Mouse (Mus musculus): ENCODE measurements around the gene 2200002D01Rik. TPM values are rescaled to one million over a fixed set of nuclear protein-coding genes. Genes with fewer than 3 reads are reported as not detected.

2200002D01Rik gene
- total and polyA plus RNA-seq, 2 experiments, result 6.9 to 7.4 TPM

GRCm38 (mm10) chr7:29251166-29251565, 2.9 kb upstream of the 2200002D01Rik start:
- Histone ChIP-seq H3K4me1 (ENCODE audit: control insufficient read depth, insufficient read depth, low read length) (peaks cover 26% of the 10 kb centered on the region), H3K79me2 (ENCODE audit: control insufficient read depth, insufficient read depth, low read length) (no peaks in the 10 kb centered on the region), H3K27ac (replicated peaks; ENCODE audit: insufficient read depth, low read depth, low read length) (0 out of 2 replicates have a peak overlapping the region, but pooled peaks have one; percentile 18), H3K4me3 (ENCODE audit: insufficient read depth, low read depth, low read length) (no peak overlapping the region), H3K27me3 (ENCODE audit: control insufficient read depth, insufficient read depth, low read length) (no peaks in the 10 kb centered on the region), H3K36me3 (ENCODE audit: control insufficient read depth, insufficient read depth, low read length) (no peaks in the 10 kb centered on the region), H3K9ac (ENCODE audit: low read depth, low read length) (no peak overlapping the region)
- 39% methylated on average over 3 of the region's 3 CpGs for WGBS
- peak; percentile 80 for DNase-seq (ENCODE audit: extremely low read depth, low read depth, low spot score)
- TF ChIP-seq CTCF (IDR thresholded peaks at IDR 0.05; ENCODE audit: low read depth, low read length) (no peak), POLR2A (IDR thresholded peaks at IDR 0.05; ENCODE audit: extremely low read depth, insufficient read depth, low read length) (no peak)

- H3K27ac ChIP-seq (replicated peaks; ENCODE audit: insufficient read depth, low read depth, low read length), result peak overlapping the region; percentile 78
- TF ChIP-seq POLR2A (IDR thresholded peaks at IDR 0.05; ENCODE audit: extremely low read depth, insufficient read depth, low read length) (no peak), CTCF (IDR thresholded peaks at IDR 0.05; ENCODE audit: low read depth, low read length) (no peak)
- no peaks in the 10 kb centered on the region for H3K27me3 ChIP-seq (ENCODE audit: control insufficient read depth, insufficient read depth, low read length)
- H3K9ac ChIP-seq (ENCODE audit: low read depth, low read length), result peak overlapping the region; percentile 79
- no peaks in the 10 kb centered on the region for H3K36me3 ChIP-seq (ENCODE audit: control insufficient read depth, insufficient read depth, low read length)
- peak overlapping the region; percentile 76 for H3K4me3 ChIP-seq (ENCODE audit: insufficient read depth, low read depth, low read length)
- no peaks in the 10 kb centered on the region for H3K79me2 ChIP-seq (ENCODE audit: control insufficient read depth, insufficient read depth, low read length)
- DNase-seq (ENCODE audit: extremely low read depth, low read depth, low spot score), result peak; percentile 40
- WGBS, result 12% methylated on average over 19 of the region's 19 CpGs
- H3K4me1 ChIP-seq (ENCODE audit: control insufficient read depth, insufficient read depth, low read length), result peaks cover 13% of the 10 kb centered on the region; the same call in 1 of the 2 replicates
These were observed 560 bp downstream of the 2200002D01Rik start for GRCm38 (mm10) chr7:29247706-29248105.

GRCm38 (mm10) chr7:29247314-29247700, 959 bp downstream of the 2200002D01Rik start:
- peaks cover 13% of the 10 kb centered on the region; the same call in 1 of the 2 replicates for H3K4me1 ChIP-seq (ENCODE audit: control insufficient read depth, insufficient read depth, low read length)
- peak overlapping the region; percentile 78 for H3K27ac ChIP-seq (replicated peaks; ENCODE audit: insufficient read depth, low read depth, low read length)
- peak overlapping the region; percentile 76 for H3K4me3 ChIP-seq (ENCODE audit: insufficient read depth, low read depth, low read length)
- peak; percentile 94 for TF ChIP-seq CTCF (IDR thresholded peaks at IDR 0.05; ENCODE audit: low read depth, low read length)
- TF ChIP-seq POLR2A (IDR thresholded peaks at IDR 0.05; ENCODE audit: extremely low read depth, insufficient read depth, low read length), result no peak
- no peaks in the 10 kb centered on the region for H3K36me3 ChIP-seq (ENCODE audit: control insufficient read depth, insufficient read depth, low read length)
- H3K27me3 ChIP-seq (ENCODE audit: control insufficient read depth, insufficient read depth, low read length), result no peaks in the 10 kb centered on the region
- no peaks in the 10 kb centered on the region for H3K79me2 ChIP-seq (ENCODE audit: control insufficient read depth, insufficient read depth, low read length)
- 32% methylated on average over 16 of the region's 16 CpGs for WGBS
- DNase-seq (ENCODE audit: extremely low read depth, low read depth, low spot score), result peak; percentile 46
- peak overlapping the region; percentile 79 for H3K9ac ChIP-seq (ENCODE audit: low read depth, low read length)

- no peak for TF ChIP-seq CTCF (IDR thresholded peaks at IDR 0.05; ENCODE audit: low read depth, low read length)
- TF ChIP-seq POLR2A (IDR thresholded peaks at IDR 0.05; ENCODE audit: extremely low read depth, insufficient read depth, low read length), result no peak
- H3K4me3 ChIP-seq (ENCODE audit: insufficient read depth, low read depth, low read length), result peak overlapping the region; percentile 76; the same call in 1 of the 2 replicates
- H3K27me3 ChIP-seq (ENCODE audit: control insufficient read depth, insufficient read depth, low read length), result no peaks in the 10 kb centered on the region
- WGBS, result 83% methylated on average over 21 of the region's 21 CpGs
- no peak for DNase-seq (ENCODE audit: extremely low read depth, low read depth, low spot score)
- no peaks in the 10 kb centered on the region for H3K36me3 ChIP-seq (ENCODE audit: control insufficient read depth, insufficient read depth, low read length)
- no peaks in the 10 kb centered on the region for H3K79me2 ChIP-seq (ENCODE audit: control insufficient read depth, insufficient read depth, low read length)
- H3K27ac ChIP-seq (replicated peaks; ENCODE audit: insufficient read depth, low read depth, low read length), result no peak overlapping the region
- peak overlapping the region; percentile 38; the same call in 1 of the 2 replicates for H3K9ac ChIP-seq (ENCODE audit: low read depth, low read length)
- H3K4me1 ChIP-seq (ENCODE audit: control insufficient read depth, insufficient read depth, low read length), result peaks cover 13% of the 10 kb centered on the region; the same call in 1 of the 2 replicates
These were observed 1.5 kb downstream of the 2200002D01Rik start for GRCm38 (mm10) chr7:29246619-29247313.

- H3K79me2 ChIP-seq (ENCODE audit: control insufficient read depth, insufficient read depth, low read length), result no peaks in the 10 kb centered on the region
- no peak overlapping the region for H3K27ac ChIP-seq (replicated peaks; ENCODE audit: insufficient read depth, low read depth, low read length)
- TF ChIP-seq CTCF (IDR thresholded peaks at IDR 0.05; ENCODE audit: low read depth, low read length) (no peak), POLR2A (IDR thresholded peaks at IDR 0.05; ENCODE audit: extremely low read depth, insufficient read depth, low read length) (no peak)
- H3K4me3 ChIP-seq (ENCODE audit: insufficient read depth, low read depth, low read length), result no peak overlapping the region
- no peaks in the 10 kb centered on the region for H3K27me3 ChIP-seq (ENCODE audit: control insufficient read depth, insufficient read depth, low read length)
- H3K9ac ChIP-seq (ENCODE audit: low read depth, low read length), result no peak overlapping the region
- 92% methylated on average over 5 of the region's 5 CpGs for WGBS
- no peaks in the 10 kb centered on the region for H3K36me3 ChIP-seq (ENCODE audit: control insufficient read depth, insufficient read depth, low read length)
- DNase-seq (ENCODE audit: extremely low read depth, low read depth, low spot score), result no peak
- peaks cover 10% of the 10 kb centered on the region; the same call in 1 of the 2 replicates for H3K4me1 ChIP-seq (ENCODE audit: control insufficient read depth, insufficient read depth, low read length)
These were observed 2.3 kb downstream of the 2200002D01Rik start for GRCm38 (mm10) chr7:29246015-29246414.
